9 mouse cellular contexts compared by ENCODE assay signal in the genomic region with DNA sequence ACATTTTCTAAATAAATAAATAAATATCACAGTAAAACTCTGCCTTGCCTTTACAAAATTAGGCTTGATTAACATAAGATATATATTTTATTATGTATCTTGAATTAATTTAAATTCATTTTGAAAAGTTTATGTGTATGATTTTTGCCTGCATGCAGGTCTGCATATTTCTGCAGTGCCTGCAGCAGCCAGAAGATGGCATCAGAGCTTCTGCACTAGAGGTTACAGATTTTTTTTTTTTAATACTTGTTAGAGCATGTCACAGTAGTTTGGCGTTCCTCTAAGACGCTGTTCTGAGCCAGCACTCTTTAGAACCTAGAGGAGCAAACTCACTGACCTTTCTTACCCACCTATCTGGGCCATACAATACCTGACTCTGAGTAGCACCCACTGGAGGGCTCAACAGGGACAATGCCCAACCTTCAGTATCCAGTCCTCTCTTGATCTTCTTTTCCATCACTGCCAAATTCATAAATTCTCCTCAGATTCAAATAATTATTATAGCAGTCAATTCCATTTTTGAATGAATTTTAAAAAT. TPM values are rescaled to one million over a fixed set of nuclear protein-coding genes. Genes with fewer than 3 reads are reported as not detected.
DNase-seq lines count a peak whose midpoint lies in the region; ATAC-seq and TF ChIP-seq lines count a peak whose summit lies in the region.
"Had no signal": no experiment of that assay in that cellular context is flagged by ENCODE, and none has a peak within 500 bp of the region (broad histone marks: within the 10 kb centered on the region; RNA-seq: fewer than 3 reads in every experiment).

No protein-coding gene starts in this region.

- no peaks in the 10 kb centered on the region for H3K27me3 ChIP-seq in hindbrain, embryonic 11.5 days (ENCODE audit: control insufficient read depth, insufficient read depth, low read length)
- no peaks in the 10 kb centered on the region for H3K27me3 ChIP-seq in hindbrain, embryonic 13.5 days
- H3K27me3 ChIP-seq: limb, embryonic 15.5 days had no signal

- 30% methylated on average over 2 of the region's 2 CpGs for WGBS in hindbrain, embryonic 11.5 days
- 17% methylated on average over 2 of the region's 2 CpGs for WGBS in hindbrain, embryonic 13.5 days

- no peaks in the 10 kb centered on the region for H3K36me3 ChIP-seq in hindbrain, embryonic 11.5 days (ENCODE audit: control insufficient read depth, insufficient read depth, low read length)
- H3K36me3 ChIP-seq in hindbrain, embryonic 13.5 days = no peaks in the 10 kb centered on the region
- H3K36me3 ChIP-seq: limb, embryonic 15.5 days had no signal

- no peak overlapping the region for H3K4me2 ChIP-seq in hindbrain, embryonic 11.5 days (replicated peaks; ENCODE audit: low read depth, low read length)
- no peak overlapping the region for H3K4me2 ChIP-seq in hindbrain, embryonic 13.5 days
- H3K4me2 ChIP-seq: limb, embryonic 15.5 days had no signal

- no peak for ATAC-seq in hindbrain, embryonic 11.5 days (ENCODE audit: low FRiP score)
- no peak for ATAC-seq in hindbrain, embryonic 13.5 days (ENCODE audit: low FRiP score)
- peak; percentile 56 for ATAC-seq in granulocyte monocyte progenitor cell, adult 5-6 weeks (replicated peaks; ENCODE audit: poor library complexity, severe bottlenecking)

- TF ChIP-seq POLR2A in brain, embryonic 14.5 days (IDR thresholded peaks at IDR 0.05; ENCODE audit: borderline replicate concordance, extremely low read depth, insufficient read depth, insufficient read length, poor library complexity, severe bottlenecking) = no peak

- H3K4me3 ChIP-seq in hindbrain, embryonic 11.5 days (ENCODE audit: low read depth, low read length) = no peak overlapping the region
- no peak overlapping the region for H3K4me3 ChIP-seq in hindbrain, embryonic 13.5 days
- H3K4me3 ChIP-seq: limb, embryonic 15.5 days had no signal

- H3K9me3 ChIP-seq in hindbrain, embryonic 11.5 days (ENCODE audit: control insufficient read depth, low read length) = no peaks in the 10 kb centered on the region
- no peaks in the 10 kb centered on the region for H3K9me3 ChIP-seq in hindbrain, embryonic 13.5 days
- H3K9me3 ChIP-seq: limb, embryonic 15.5 days had no signal

- peak; percentile 57 for DNase-seq in hindbrain, embryonic 11.5 days (ENCODE audit: low spot score)
- DNase-seq in ES-CJ7 (ENCODE audit: low read depth, low spot score) = peak; percentile 12
- DNase-seq in brain, embryonic 14.5 days (ENCODE audit: low read depth) = peak; percentile 70
- DNase-seq in left cerebral cortex, postnatal 10 days (ENCODE audit: extremely low spot score in 1 of 2, low spot score in 2 of 2) = peak; percentile 40 to 66
- DNase-seq in naive thymus-derived CD4-positive, alpha-beta T cell, adult 2 months (ENCODE audit: low read depth) = peak; percentile 20
- DNase-seq in spleen, postnatal 36 days (ENCODE audit: low spot score in 2 of 2) = no peak

- peak; percentile 68; the same call in 1 of the 2 replicates for TF ChIP-seq CTCF in brain, embryonic 14.5 days (IDR thresholded peaks at IDR 0.05; ENCODE audit: borderline replicate concordance, extremely low read depth, insufficient read depth, insufficient read length)

- H3K9ac ChIP-seq in hindbrain, embryonic 11.5 days (ENCODE audit: low read depth, low read length) = no peak overlapping the region
- H3K9ac ChIP-seq in hindbrain, embryonic 13.5 days = no peak overlapping the region
- H3K9ac ChIP-seq: limb, embryonic 15.5 days had no signal

- intact Hi-C loops in left cerebral cortex, postnatal 10 days (cut with DNase I) = loop anchor here (5.0 to 10.0 kb wide), 2 partner anchors 84 to 213 kb away; no protein-coding TSS in a partner anchor

- H3K27ac ChIP-seq in hindbrain, embryonic 11.5 days (ENCODE audit: low read depth, low read length) = no peak overlapping the region
- H3K27ac ChIP-seq in hindbrain, embryonic 13.5 days = no peak overlapping the region
- H3K27ac ChIP-seq: limb, embryonic 15.5 days had no signal

- no peaks in the 10 kb centered on the region for H3K4me1 ChIP-seq in hindbrain, embryonic 11.5 days (replicated peaks; ENCODE audit: control insufficient read depth, insufficient read depth, low read length)
- H3K4me1 ChIP-seq in hindbrain, embryonic 13.5 days (replicated peaks) = no peaks in the 10 kb centered on the region
- H3K4me1 ChIP-seq: limb, embryonic 15.5 days had no signal

RNA-seq across cellular contexts. Expression of gene Hapln1, which starts 8.7 kb away (rescaled TPM):
- 12.3 and 15.3 TPM in 2 replicates for polyA plus RNA-seq in hindbrain, embryonic 11.5 days (2014; fragmentation: Nextera tagmentation; extraction: Ambion mirVana)
- 1.6 and 1.8 TPM in 2 replicates for polyA plus RNA-seq in hindbrain, embryonic 13.5 days (2015; fragmentation: Nextera tagmentation; extraction: Ambion mirVana)
- polyA plus RNA-seq in brain, embryonic 14.5 days (2012; rRNA removed) = 0.33 and 0.57 TPM in 2 replicates
- not detected in 2 replicates for total RNA-seq in granulocyte monocyte progenitor cell, adult 5-6 weeks (2014; fragmentation: Nextera tagmentation)
- total RNA-seq in granulocyte monocyte progenitor cell, adult 5-6 weeks (2017) = not detected in 2 replicates
- 10 to 100 TPM; 58.4 to 72.6 TPM for total RNA-seq in left cerebral cortex, postnatal 10 days (2021)

Comparison
In these comparisons a context has a peak if more than half of its experiments do, and no peak if none do; other contexts are left out.
1. DNase-seq: peak in hindbrain, embryonic 11.5 days (single experiment), ES-CJ7 (single experiment), brain, embryonic 14.5 days (single experiment), left cerebral cortex, postnatal 10 days (2 of 2) and naive thymus-derived CD4-positive, alpha-beta T cell, adult 2 months (single experiment); none in spleen, postnatal 36 days (0 of 2).